Mouse (Mus musculus): ENCODE measurements around the gene Fis1.

GRCm38 (mm10) chr5:136961983-136962461 is 8.9 kb downstream of the Fis1 start:
- TF ChIP-seq CTCF (conservative IDR thresholded peaks at IDR 0.05; ENCODE audit: low read length) (no peak), POU5F1 (IDR thresholded peaks at IDR 0.05; ENCODE audit: borderline replicate concordance, low read length) (no peak)
